Mouse (Mus musculus) C2C12 (cell line): ENCODE measurements around the gene Enah. TPM values are rescaled to one million over a fixed set of nuclear protein-coding genes. Genes with fewer than 3 reads are reported as not detected.

ENCODE experiments used
- H3K27me3 ChIP-seq: one replicate; pipeline ENCODE4 v1.6.1; 2011; ENCODE audit not compliant: control insufficient read depth, insufficient read depth, insufficient read length
- H3K36me3 ChIP-seq: one replicate; pipeline ENCODE4 v1.6.1; 2011; ENCODE audit not compliant: control insufficient read depth, insufficient read depth
- H3K4me3 ChIP-seq: one replicate; pipeline ENCODE4 v1.5.1; 2011; ENCODE audit warnings: mild to moderate bottlenecking, control low read depth; ENCODE audit not compliant: poor library complexity, insufficient read depth, severe bottlenecking
- H3K79me2 ChIP-seq: one replicate; pipeline ENCODE4 v1.6.1; 2011; ENCODE audit not compliant: control insufficient read depth, insufficient read depth
- H3K79me3 ChIP-seq: one replicate; pipeline ENCODE4 v1.6.1; 2011; ENCODE audit warnings: low read depth, control low read depth
- H3ac ChIP-seq: one replicate; pipeline ENCODE3; 2011; ENCODE audit warnings: low read depth; ENCODE audit not compliant: control insufficient read depth, insufficient read length
- CEBPB ChIP-seq: IDR thresholded peaks from one replicate; pipeline ENCODE4 v1.6.1; 2011; ENCODE audit warnings: low read depth, mild to moderate bottlenecking, control low read depth, moderate library complexity
- CTCF ChIP-seq: IDR thresholded peaks from one replicate; pipeline ENCODE4 v1.5.1; 2011; ENCODE audit not compliant: control insufficient read depth, insufficient read depth, insufficient read length
- FOSL1 ChIP-seq: IDR thresholded peaks from one replicate; pipeline ENCODE4 v1.8.0; 2011; ENCODE audit warnings: mild to moderate bottlenecking, low read length; ENCODE audit not compliant: poor library complexity, insufficient read depth, severe bottlenecking
- MAX ChIP-seq: IDR thresholded peaks from one replicate; pipeline ENCODE4 v1.6.1; 2011; ENCODE audit warnings: mild to moderate bottlenecking, control low read depth
- MYOD1 ChIP-seq: IDR thresholded peaks from one replicate; pipeline ENCODE4 v1.6.1; 2011; ENCODE audit warnings: low read depth; ENCODE audit not compliant: control insufficient read depth, insufficient read length
- MYOG ChIP-seq: IDR thresholded peaks from one replicate; pipeline ENCODE4 v1.6.1; 2011; ENCODE audit not compliant: control insufficient read depth, insufficient read length; ENCODE audit errors: extremely low read depth
- USF1 ChIP-seq: IDR thresholded peaks from one replicate; pipeline ENCODE4 v1.6.1; 2011; ENCODE audit warnings: low read depth, mild to moderate bottlenecking, control low read depth, moderate library complexity
- polyA plus RNA-seq: library from polyadenylated mRNA; unstranded; fragments of >200 nt; fragmentation: generic; extraction: Trizol; gene quantifications from one replicate; pipeline ENCODE4 v1.2.1, GENCODE M21; 2012; ENCODE audit warnings: missing spikeins

Gene Enah
- polyA plus RNA-seq, 1 experiment, result 12.7 TPM

GRCm38 (mm10) chr1:181923384-181923783, 96.4 kb downstream of the Enah start:
- H3K4me3 ChIP-seq, result no peak overlapping the region
- H3ac ChIP-seq, result no peak overlapping the region
- no peaks in the 10 kb centered on the region for H3K79me3 ChIP-seq
- no peaks in the 10 kb centered on the region for H3K79me2 ChIP-seq
- H3K27me3 ChIP-seq, result no peaks in the 10 kb centered on the region
- no peak for TF ChIP-seq CTCF
- no peak for TF ChIP-seq MAX
- TF ChIP-seq USF1, result no peak
- no peak for TF ChIP-seq MYOG
- no peak for TF ChIP-seq FOSL1
- TF ChIP-seq MYOD1, result no peak
- no peak for TF ChIP-seq CEBPB
- H3K36me3 ChIP-seq, result peaks cover 3% of the 10 kb centered on the region

- TF ChIP-seq USF1 (no peak), CEBPB (no peak), MYOD1 (no peak), CTCF (no peak), FOSL1 (no peak), MAX (no peak), MYOG (no peak)
- H3K36me3 ChIP-seq, result peaks cover 3% of the 10 kb centered on the region
- H3K79me3 ChIP-seq, result no peaks in the 10 kb centered on the region
- no peak overlapping the region for H3K4me3 ChIP-seq
- H3K27me3 ChIP-seq, result no peaks in the 10 kb centered on the region
- no peaks in the 10 kb centered on the region for H3K79me2 ChIP-seq
- H3ac ChIP-seq, result no peak overlapping the region
Measured at GRCm38 (mm10) chr1:181921580-181922494, 98.0 kb downstream of the Enah start.

- Histone ChIP-seq H3ac (no peak overlapping the region), H3K4me3 (no peak overlapping the region), H3K36me3 (no peaks in the 10 kb centered on the region), H3K27me3 (no peaks in the 10 kb centered on the region), H3K79me2 (no peaks in the 10 kb centered on the region), H3K79me3 (no peaks in the 10 kb centered on the region)
- TF ChIP-seq CTCF, result no peak
- no peak for TF ChIP-seq MAX
- TF ChIP-seq MYOG, result no peak
- TF ChIP-seq MYOD1, result no peak
- TF ChIP-seq CEBPB, result no peak
- TF ChIP-seq USF1, result no peak
- TF ChIP-seq FOSL1, result no peak
Measured at GRCm38 (mm10) chr1:181911841-181912240, 107.9 kb downstream of the Enah start.

GRCm38 (mm10) chr1:181901706-181902373, 118.0 kb downstream of the Enah start:
- no peaks in the 10 kb centered on the region for H3K79me3 ChIP-seq
- H3K36me3 ChIP-seq, result no peaks in the 10 kb centered on the region
- no peak overlapping the region for H3ac ChIP-seq
- no peaks in the 10 kb centered on the region for H3K27me3 ChIP-seq
- no peaks in the 10 kb centered on the region for H3K79me2 ChIP-seq
- no peak overlapping the region for H3K4me3 ChIP-seq
- TF ChIP-seq FOSL1 (no peak), CEBPB (no peak), MAX (no peak), USF1 (no peak), MYOD1 (no peak), CTCF (no peak)

GRCm38 (mm10) chr1:181900846-181901245, 118.9 kb downstream of the Enah start:
- no peaks in the 10 kb centered on the region for H3K27me3 ChIP-seq
- H3K79me3 ChIP-seq, result no peaks in the 10 kb centered on the region
- no peak overlapping the region for H3K4me3 ChIP-seq
- no peak for TF ChIP-seq CEBPB
- TF ChIP-seq CTCF, result no peak
- TF ChIP-seq MYOG, result no peak
- TF ChIP-seq MYOD1, result no peak
- TF ChIP-seq FOSL1, result no peak
- TF ChIP-seq MAX, result no peak
- no peak for TF ChIP-seq USF1
- no peaks in the 10 kb centered on the region for H3K79me2 ChIP-seq
- H3ac ChIP-seq, result no peak overlapping the region
- H3K36me3 ChIP-seq, result no peaks in the 10 kb centered on the region
